Mouse (Mus musculus): ENCODE measurements at regions not wholly inside any gene's neighbourhood (a gene's known extent, or its start where the extent isn't known, plus 50 kb on each side); places are given as distances from the start of the nearest gene placed in this dataset.
"Not testable (repeated sequence)": the region's sequence is repeated elsewhere in the genome, so short reads cannot be mapped to it uniquely, and the experiment has no call there.

GRCm38 (mm10) chr16:31551416-31552151 is 111.7 kb upstream of the Dlg1 start:
- no peak for DNase-seq (ENCODE audit: extremely low spot score, low read depth, low spot score)

GRCm38 (mm10) chr16:31553361-31554146 is 109.7 kb upstream of the Dlg1 start:
- DNase-seq (ENCODE audit: extremely low spot score, low read depth, low spot score): no peak

- DNase-seq (ENCODE audit: extremely low spot score, low read depth, low spot score): no peak
These were observed 102.8 kb upstream of the Dlg1 start for GRCm38 (mm10) chr16:31560426-31560825.

GRCm38 (mm10) chr16:31564926-31565325 is 98.3 kb upstream of the Dlg1 start:
- no peak for DNase-seq (ENCODE audit: extremely low spot score, low read depth, low spot score)

- DNase-seq (ENCODE audit: extremely low spot score, low read depth, low spot score): no peak
These were observed 94.9 kb upstream of the Dlg1 start for GRCm38 (mm10) chr16:31568316-31568715.

GRCm38 (mm10) chr16:31569871-31570270 is 93.4 kb upstream of the Dlg1 start:
- no peak for DNase-seq (ENCODE audit: extremely low spot score, low read depth, low spot score)

- no peak for DNase-seq (ENCODE audit: extremely low spot score, low read depth, low spot score)
These were observed 92.7 kb upstream of the Dlg1 start for GRCm38 (mm10) chr16:31570311-31571139.

GRCm38 (mm10) chr16:31573833-31574232 is 89.4 kb upstream of the Dlg1 start:
- DNase-seq (ENCODE audit: extremely low spot score, low read depth, low spot score): not testable (repeated sequence)

- not testable (repeated sequence) for DNase-seq (ENCODE audit: extremely low spot score, low read depth, low spot score)
These were observed 87.6 kb upstream of the Dlg1 start for GRCm38 (mm10) chr16:31575646-31576045.

GRCm38 (mm10) chr16:31576422-31576821 is 86.8 kb upstream of the Dlg1 start:
- no peak for DNase-seq (ENCODE audit: extremely low spot score, low read depth, low spot score)

- no peak for DNase-seq (ENCODE audit: extremely low spot score, low read depth, low spot score)
These were observed 85.9 kb upstream of the Dlg1 start for GRCm38 (mm10) chr16:31577347-31577746.

- no peak for DNase-seq (ENCODE audit: extremely low spot score, low read depth, low spot score)
These were observed 83.9 kb upstream of the Dlg1 start for GRCm38 (mm10) chr16:31579318-31579717.

GRCm38 (mm10) chr16:31580779-31581178 is 82.5 kb upstream of the Dlg1 start:
- no peak for DNase-seq (ENCODE audit: extremely low spot score, low read depth, low spot score)

- no peak for DNase-seq (ENCODE audit: extremely low spot score, low read depth, low spot score)
These were observed 80.4 kb upstream of the Dlg1 start for GRCm38 (mm10) chr16:31582885-31583284.

- no peak for DNase-seq (ENCODE audit: extremely low spot score, low read depth, low spot score)
These were observed 79.6 kb upstream of the Dlg1 start for GRCm38 (mm10) chr16:31583627-31584026.

- no peak for DNase-seq (ENCODE audit: extremely low spot score, low read depth, low spot score)
These were observed 78.9 kb upstream of the Dlg1 start for GRCm38 (mm10) chr16:31584216-31584823.

- DNase-seq (ENCODE audit: extremely low spot score, low read depth, low spot score): no peak
These were observed 76.2 kb upstream of the Dlg1 start for GRCm38 (mm10) chr16:31587036-31587435.

- no peak for DNase-seq (ENCODE audit: extremely low spot score, low read depth, low spot score)
These were observed 73.7 kb upstream of the Dlg1 start for GRCm38 (mm10) chr16:31589576-31589975.

- peak; percentile 18 for DNase-seq (ENCODE audit: extremely low spot score, low read depth, low spot score)
These were observed 71.7 kb upstream of the Dlg1 start for GRCm38 (mm10) chr16:31591565-31591964.

GRCm38 (mm10) chr16:31592014-31592871 is 71.0 kb upstream of the Dlg1 start:
- peak; percentile 71 for DNase-seq (ENCODE audit: extremely low spot score, low read depth, low spot score)
